Mouse (Mus musculus) liver, embryonic 14.5 days (tissue): ENCODE results near the gene Cpa1. TPM values are rescaled to one million over a fixed set of nuclear protein-coding genes. Genes with fewer than 3 reads are reported as not detected.

Experiments used
- ATAC-seq: fragments of 200-750 bp; cut with Nextera tagmentation; 2 replicates; pipeline ENCODE4 v1.8.0; 2017; ENCODE audit warnings: moderate number of reproducible peaks, mild to moderate bottlenecking, moderate library complexity; ENCODE audit not compliant: insufficient read depth
- DNase-seq, 3 experiments: peaks; one replicate each; pipeline ENCODE4 v3.0.0-alpha.2; 2012 to 2013; ENCODE audit warnings: low read depth in 3 of 3, low spot score in 3 of 3
- H3K27ac ChIP-seq: fragments of 300-500 bp; sonication (generic); 2 replicates; pipeline ENCODE4 v1.5.1; 2014; ENCODE audit warnings: moderate library complexity, mild to moderate bottlenecking, control low read depth, inconsistent platforms
- H3K27me3 ChIP-seq: fragments of 300-500 bp; sonication (generic); 2 replicates; pipeline ENCODE4 v1.6.1; 2014; ENCODE audit warnings: mild to moderate bottlenecking, low read length, moderate library complexity; ENCODE audit not compliant: control insufficient read depth, insufficient read depth
- H3K36me3 ChIP-seq: fragments of 300-500 bp; sonication (generic); replicated peaks from 2 replicates; pipeline ENCODE4 v1.6.1; 2014; ENCODE audit warnings: low read depth; ENCODE audit not compliant: control insufficient read depth, insufficient read depth
- H3K4me1 ChIP-seq, 2 experiments: fragments of 200-500 bp in 1 of 2; fragments of 300-500 bp in 1 of 2; sonication (generic) in 1 of 2; replicated peaks; 2 replicates each; pipeline ENCODE4 v1.6.1; 2012 to 2014; ENCODE audit warnings: antibody characterized with exemption in 1 of 2, inconsistent platforms in 1 of 2, low read length in 1 of 2; ENCODE audit not compliant: control insufficient read depth in 2 of 2, insufficient read depth in 2 of 2
- H3K4me2 ChIP-seq: fragments of 300-500 bp; sonication (generic); 2 replicates; pipeline ENCODE4 v1.6.1; 2014; ENCODE audit warnings: low read depth, mild to moderate bottlenecking, control low read depth, moderate library complexity
- H3K4me3 ChIP-seq, 2 experiments: fragments of 200-500 bp in 1 of 2; fragments of 300-500 bp in 1 of 2; sonication (generic) in 1 of 2; 2 replicates each; pipeline ENCODE4 v1.5.1; 2012 to 2014; ENCODE audit warnings: low read depth in 2 of 2, low read length in 2 of 2, mild to moderate bottlenecking in 2 of 2, control low read depth in 1 of 2, inconsistent platforms in 1 of 2, moderate library complexity in 1 of 2; ENCODE audit not compliant: insufficient read depth in 1 of 2
- H3K9ac ChIP-seq: fragments of 300-500 bp; sonication (generic); replicated peaks from 2 replicates; pipeline ENCODE4 v1.6.1; 2014; ENCODE audit warnings: mild to moderate bottlenecking, control low read depth, moderate library complexity
- H3K9me3 ChIP-seq: fragments of 300-500 bp; sonication (generic); 2 replicates; pipeline ENCODE4 v1.6.1; 2016; ENCODE audit warnings: low read length, mixed read lengths; ENCODE audit not compliant: control insufficient read depth
- CTCF ChIP-seq: IDR thresholded peaks from 2 replicates; pipeline ENCODE4 v1.5.1; 2016; ENCODE audit warnings: antibody characterized with exemption, low read depth, control low read depth
- EP300 ChIP-seq: IDR thresholded peaks from 2 replicates; pipeline ENCODE4 v1.6.1; 2016; ENCODE audit warnings: antibody characterized with exemption, low read depth
- WGBS: fragments of 180-500 bp; shearing (Covaris S2); extraction: QIAGEN DNeasy Blood & Tissue Kit; methylation state at CpG from one replicate; pipeline ENCODE4 v1.1.7; 2014; ENCODE audit not compliant: insufficient replicate concordance; 5-methylcytosine and 5-hydroxymethylcytosine counted together
- polyA plus RNA-seq, 2 experiments: library from polyadenylated mRNA; depleted of rRNA in 1 of 2; stranded (reverse) in 1 of 2; unstranded in 1 of 2; fragments of >200 nt; fragmentation: Nextera tagmentation in 1 of 2; extraction: Ambion mirVana in 1 of 2; gene quantifications; 2 replicates each; pipeline versions ENCODE4 v1.2.1 to v1.2.3; 2012 to 2014

Gene Cpa1
- polyA plus RNA-seq, 2 experiments, result 1.4 to 1.5 TPM

DNA sequence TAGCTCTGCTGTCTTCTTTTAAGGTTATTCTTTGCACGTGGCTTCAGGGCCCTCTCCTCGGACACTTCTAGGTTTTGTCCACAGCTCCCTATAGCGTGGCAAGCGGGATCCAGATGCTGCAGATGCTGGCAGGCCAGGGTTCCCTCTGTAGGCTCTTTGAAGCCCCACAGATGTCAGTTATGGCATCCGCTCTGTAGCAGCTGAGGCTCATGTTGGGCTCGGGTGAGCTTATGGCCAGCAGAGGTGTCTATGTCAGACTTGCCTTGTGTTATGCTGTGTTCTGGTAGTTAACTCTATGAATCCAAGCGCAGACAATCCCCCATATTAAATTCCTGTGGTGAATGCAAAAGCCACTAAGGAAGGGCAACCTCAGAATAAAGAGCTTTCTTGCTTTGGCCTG lies 41.4 kb downstream of the Cpa1 start:
- H3K9ac ChIP-seq, result no peak overlapping the region
- WGBS, result 70% methylated on average over 7 of the region's 7 CpGs

DNA sequence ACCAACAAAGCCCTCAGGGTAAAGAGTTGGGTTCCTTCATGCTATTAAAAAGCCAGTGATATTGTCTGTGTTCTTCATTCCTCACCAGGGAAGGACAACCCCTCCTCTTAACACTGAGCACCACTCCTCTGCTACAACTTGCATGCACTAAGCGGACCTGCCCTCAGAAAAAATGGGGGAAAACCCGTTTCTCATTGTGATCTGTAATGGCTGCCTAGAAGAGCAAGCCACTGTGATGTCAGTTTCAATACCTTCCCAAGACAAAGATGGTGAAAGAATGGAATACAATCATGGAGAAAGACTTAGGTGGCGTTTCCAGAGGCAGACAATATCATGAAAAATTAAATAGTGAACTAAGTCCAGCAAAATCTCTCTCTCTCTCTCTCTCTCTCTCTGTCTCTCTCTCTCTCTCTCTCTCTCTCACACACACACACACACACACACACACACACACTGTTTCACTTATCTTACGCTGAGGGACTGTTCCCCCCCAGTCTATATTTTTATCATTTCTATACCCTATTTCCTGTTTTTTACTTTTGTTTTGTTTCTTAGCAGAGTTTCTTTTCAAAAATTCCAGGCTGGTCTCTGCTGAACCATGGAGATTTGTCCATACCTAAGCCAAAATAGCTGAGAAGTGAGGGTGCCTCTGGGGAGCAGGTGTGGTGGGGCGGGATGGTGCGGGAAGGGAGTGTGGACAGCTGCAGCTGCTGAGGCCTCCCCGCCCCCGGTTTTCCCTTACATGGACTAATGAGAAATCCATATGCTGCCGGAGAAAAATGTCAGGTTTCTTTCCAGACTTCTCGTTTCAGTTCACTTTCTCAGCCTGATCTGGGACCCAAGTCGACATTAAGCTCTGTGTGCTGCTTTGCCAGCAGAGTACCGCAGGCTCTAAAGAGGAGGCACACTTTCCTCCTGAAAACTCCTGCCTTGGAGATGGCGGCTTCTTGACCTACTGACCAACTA lies 43.2 kb downstream of the Cpa1 start:
- 47% methylated on average over 13 of the region's 13 CpGs for WGBS
- no peaks in the 10 kb centered on the region for H3K9me3 ChIP-seq
- H3K4me2 ChIP-seq, result peak overlapping the region; percentile 20; the same call in 1 of the 2 replicates
- H3K4me3 ChIP-seq, result no peak overlapping the region
- H3K27me3 ChIP-seq, result no peaks in the 10 kb centered on the region
- no peaks in the 10 kb centered on the region for H3K36me3 ChIP-seq
- no peak overlapping the region for H3K27ac ChIP-seq
- TF ChIP-seq EP300 (no peak), CTCF (no peak)
- H3K4me1 ChIP-seq, result peaks cover 2 to 17% of the 10 kb centered on the region in 2 experiments; a peak in 3 of 4 replicates
- ATAC-seq (no peak), DNase-seq (no peak)
- peak overlapping the region; percentile 3; the same call in 1 of the 2 replicates for H3K9ac ChIP-seq

More for the DNA sequence above, 41.4 kb downstream of the Cpa1 start:
- no peak for DNase-seq
- Histone ChIP-seq H3K4me2 (no peak overlapping the region), H3K4me1 (peaks cover 3 to 22% of the 10 kb centered on the region in 2 experiments; a peak in 3 of 4 replicates), H3K27ac (no peak overlapping the region), H3K9me3 (no peaks in the 10 kb centered on the region), H3K27me3 (no peaks in the 10 kb centered on the region), H3K36me3 (no peaks in the 10 kb centered on the region), H3K4me3 (no peak overlapping the region)
- ATAC-seq, result no peak
- TF ChIP-seq EP300, result no peak
- no peak for TF ChIP-seq CTCF

DNA sequence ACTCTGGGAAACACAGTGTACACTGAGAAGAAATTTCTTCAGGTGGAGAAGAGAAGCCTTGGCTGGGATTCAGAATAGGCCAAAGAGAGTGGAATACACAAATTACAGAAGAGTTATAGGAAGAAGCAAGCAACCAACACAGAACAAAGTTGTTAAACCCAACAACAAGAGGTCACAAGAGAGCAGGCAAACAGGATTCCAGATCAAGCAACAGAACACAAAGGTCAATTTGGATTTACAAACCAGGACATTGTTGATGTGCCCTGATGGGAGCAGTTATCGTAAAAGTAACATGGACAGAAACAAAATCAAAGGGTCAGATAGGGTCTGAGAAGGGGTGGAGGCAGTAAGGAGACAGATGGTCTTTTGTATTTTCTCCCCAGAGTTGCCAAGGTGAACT lies 45.6 kb downstream of the Cpa1 start:
- Histone ChIP-seq H3K27ac (no peak overlapping the region), H3K4me3 (no peak overlapping the region), H3K27me3 (no peaks in the 10 kb centered on the region), H3K4me2 (no peak overlapping the region), H3K4me1 (peaks cover 2 to 14% of the 10 kb centered on the region in 2 experiments; a peak in 3 of 4 replicates), H3K36me3 (no peaks in the 10 kb centered on the region), H3K9me3 (no peaks in the 10 kb centered on the region), H3K9ac (no peak overlapping the region)
- WGBS, result 69% methylated on average over 1 of the region's 1 CpGs
- no peak for DNase-seq
- TF ChIP-seq CTCF (no peak), EP300 (no peak)
- ATAC-seq, result no peak

DNA sequence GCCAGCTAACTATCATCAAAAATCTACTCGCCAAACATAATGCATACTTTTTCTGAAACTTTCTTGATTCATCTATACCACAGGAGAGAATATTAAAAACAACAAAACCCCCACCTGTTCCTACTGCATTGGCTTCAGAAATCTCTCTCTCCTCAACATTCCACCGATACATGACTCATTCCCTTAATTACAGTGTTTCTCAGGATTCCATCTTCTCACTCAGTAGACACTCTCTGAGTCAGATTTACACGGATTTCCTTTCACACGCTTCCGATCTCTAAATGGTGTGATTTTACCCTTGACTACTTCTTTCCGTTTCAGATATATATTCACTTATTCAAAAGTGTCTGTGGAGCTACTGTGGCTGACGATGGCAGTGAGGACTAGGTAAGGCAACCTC lies 48.2 kb downstream of the Cpa1 start:
- TF ChIP-seq CTCF (no peak), EP300 (no peak)
- H3K4me3 ChIP-seq, result no peak overlapping the region
- no peaks in the 10 kb centered on the region for H3K27me3 ChIP-seq
- no peak overlapping the region for H3K9ac ChIP-seq
- no peaks in the 10 kb centered on the region for H3K9me3 ChIP-seq
- H3K36me3 ChIP-seq, result no peaks in the 10 kb centered on the region
- no peak overlapping the region for H3K27ac ChIP-seq
- peaks cover 2 to 10% of the 10 kb centered on the region in 2 experiments; a peak in 3 of 4 replicates for H3K4me1 ChIP-seq
- no peak for ATAC-seq
- 78% methylated on average over 7 of the region's 7 CpGs for WGBS
- no peak for DNase-seq
- no peak overlapping the region for H3K4me2 ChIP-seq

DNA sequence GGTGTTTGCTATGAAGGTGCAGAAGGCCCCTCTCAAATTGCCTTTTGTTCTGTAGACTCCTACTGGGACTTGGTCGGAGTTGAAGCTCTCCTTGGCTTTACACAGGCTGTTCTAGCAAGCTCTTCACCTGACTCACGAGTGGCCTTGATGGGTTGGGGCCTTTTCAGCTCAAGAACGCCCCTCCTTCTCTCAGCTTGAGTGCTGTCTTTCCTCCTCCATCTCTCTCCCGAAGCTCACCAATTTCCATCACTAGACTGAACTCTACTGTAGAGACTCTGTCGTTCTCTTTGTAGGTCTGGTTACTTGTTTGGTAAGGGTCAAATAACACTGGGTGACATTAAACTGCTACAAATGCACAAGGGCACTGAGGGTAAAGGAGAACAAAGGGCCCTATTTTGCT lies 53.8 kb downstream of the Cpa1 start:
- Histone ChIP-seq H3K9me3 (no peaks in the 10 kb centered on the region), H3K36me3 (no peaks in the 10 kb centered on the region), H3K4me2 (peak overlapping the region; percentile 77), H3K4me3 (peak overlapping the region; percentile 71 to 96), H3K27ac (no peak overlapping the region; the same call in 1 of the 2 replicates), H3K27me3 (no peaks in the 10 kb centered on the region), H3K9ac (peak overlapping the region; percentile 70), H3K4me1 (peaks cover 3 to 7% of the 10 kb centered on the region in 2 experiments)
- no peak for DNase-seq
- 59% methylated on average over 5 of the region's 5 CpGs for WGBS
- 0 out of 2 replicates have a peak, but pooled peaks have one; percentile 2 for ATAC-seq
- TF ChIP-seq CTCF (no peak), EP300 (no peak)
